Mouse (Mus musculus) small intestine, adult 2 months (tissue): ENCODE measurements around the gene Cdkn1b.

Experiments
- CTCF ChIP-seq: fragments of 200-500 bp; IDR thresholded peaks from 2 replicates; pipeline ENCODE4 v1.5.1; 2012; ENCODE audit warnings: low read depth, mild to moderate bottlenecking, control low read depth, inconsistent platforms, low read length, moderate library complexity, mixed read lengths; ENCODE audit not compliant: insufficient replicate concordance, insufficient read length; ENCODE audit errors: extremely low read depth
- POLR2A ChIP-seq: fragments of 200-500 bp; IDR thresholded peaks from 2 replicates; pipeline ENCODE4 v1.6.1; 2012; ENCODE audit warnings: low read depth, mild to moderate bottlenecking, control low read depth, inconsistent platforms, low read length, moderate library complexity

GRCm38 (mm10) chr6:134961858-134962517 lies 41.8 kb downstream of the Cdkn1b start:
- TF ChIP-seq CTCF: no peak
- no peak for TF ChIP-seq POLR2A
